Mouse (Mus musculus) CH12.LX (cell line): ENCODE data around the gene Rtbdn. TPM values are rescaled to one million over a fixed set of nuclear protein-coding genes. Genes with fewer than 3 reads are reported as not detected.

Source experiments
- DNase-seq: peaks from one replicate; pipeline ENCODE4 v3.0.0-alpha.2; 2013; ENCODE audit errors: extremely low read depth
- H3K27ac ChIP-seq: 2 replicates; pipeline ENCODE4 v1.5.1; 2012; ENCODE audit warnings: low read depth, mild to moderate bottlenecking, control low read depth, moderate library complexity; ENCODE audit not compliant: insufficient read depth
- H3K27me3 ChIP-seq: replicated peaks from 2 replicates; pipeline ENCODE3; 2012; ENCODE audit warnings: inconsistent platforms
- H3K36me3 ChIP-seq, 2 experiments: replicated peaks in 1 of 2; 2 replicates each; pipeline versions ENCODE3 to v1.6.1; 2012; ENCODE audit warnings: inconsistent platforms in 1 of 2, low read length in 1 of 2, mild to moderate bottlenecking in 1 of 2, mixed read lengths in 1 of 2, moderate library complexity in 1 of 2; ENCODE audit not compliant: control insufficient read depth in 1 of 2, insufficient read depth in 1 of 2
- H3K4me1 ChIP-seq, 2 experiments: 2 replicates each; pipeline ENCODE4 v1.6.1; 2012; ENCODE audit warnings: inconsistent platforms in 1 of 2, moderate library complexity in 1 of 2; ENCODE audit not compliant: insufficient read depth in 2 of 2, control insufficient read depth in 1 of 2
- H3K4me2 ChIP-seq: 2 replicates; pipeline ENCODE4 v1.6.1; 2012; ENCODE audit warnings: low read depth, mild to moderate bottlenecking, control low read depth; ENCODE audit not compliant: poor library complexity, insufficient read depth, severe bottlenecking
- H3K4me3 ChIP-seq, 3 experiments: fragments of 150-350 bp in 1 of 3; sonication (generic) in 1 of 3; replicated peaks in 1 of 3; 2 replicates each; pipeline versions ENCODE3 to v1.5.1; 2011 to 2012; ENCODE audit warnings: low read depth in 2 of 3, low read length in 2 of 3, mild to moderate bottlenecking in 2 of 3, moderate library complexity in 2 of 3, control low read depth in 1 of 3, improper control_type of control experiment in 1 of 3, inconsistent platforms in 1 of 3, mixed read lengths in 1 of 3; ENCODE audit not compliant: poor library complexity in 1 of 3
- H3K79me2 ChIP-seq: replicated peaks from 2 replicates; pipeline ENCODE4 v1.6.1; 2012; ENCODE audit warnings: mild to moderate bottlenecking, moderate library complexity; ENCODE audit not compliant: control insufficient read depth, poor library complexity, insufficient read depth, severe bottlenecking; ENCODE audit errors: extremely low read depth
- H3K9ac ChIP-seq: 2 replicates; pipeline ENCODE4 v1.6.1; 2012; ENCODE audit warnings: low read depth, mild to moderate bottlenecking, control low read depth, moderate library complexity; ENCODE audit not compliant: insufficient read depth
- H3K9me3 ChIP-seq: replicated peaks from 2 replicates; pipeline ENCODE3; 2012; ENCODE audit warnings: low read length, inconsistent platforms, mixed read lengths
- CHD1 ChIP-seq: IDR thresholded peaks from 2 replicates; pipeline ENCODE4 v1.6.1; 2012; ENCODE audit warnings: low read depth, low read length, improper control_type of control experiment, inconsistent platforms
- CTCF ChIP-seq, 2 experiments: IDR thresholded peaks in 1 of 2; conservative IDR thresholded peaks in 1 of 2; 2 replicates each; pipeline ENCODE4 v1.5.1; 2011 to 2012; ENCODE audit warnings: low read depth in 2 of 2, low read length in 2 of 2, improper control_type of control experiment in 1 of 2, inconsistent platforms in 1 of 2, mild to moderate bottlenecking in 1 of 2, moderate library complexity in 1 of 2
- EP300 ChIP-seq: IDR thresholded peaks from 2 replicates; pipeline ENCODE4 v1.6.1; 2011; ENCODE audit warnings: low read length, improper control_type of control experiment
- HCFC1 ChIP-seq: IDR thresholded peaks from 2 replicates; pipeline ENCODE4 v1.6.1; 2012; ENCODE audit warnings: low read depth, mild to moderate bottlenecking, inconsistent platforms, low read length, improper control_type of control experiment
- JUND ChIP-seq: conservative IDR thresholded peaks from 2 replicates; pipeline ENCODE4 v1.6.1; 2011; ENCODE audit warnings: low read depth, low read length, improper control_type of control experiment
- KAT2A ChIP-seq: IDR thresholded peaks from 2 replicates; pipeline ENCODE4 v1.6.1; 2012; ENCODE audit warnings: low read length, improper control_type of control experiment, inconsistent platforms; ENCODE audit not compliant: insufficient replicate concordance
- MAFK ChIP-seq: IDR thresholded peaks from 2 replicates; pipeline ENCODE4 v1.6.1; 2011; ENCODE audit warnings: low read length, improper control_type of control experiment; ENCODE audit not compliant: insufficient replicate concordance
- MAX ChIP-seq: IDR thresholded peaks from 2 replicates; pipeline ENCODE4 v1.6.1; 2011; ENCODE audit warnings: low read length, improper control_type of control experiment
- MAZ ChIP-seq: IDR thresholded peaks from 2 replicates; pipeline ENCODE4 v1.6.1; 2012; ENCODE audit warnings: low read depth, mild to moderate bottlenecking, inconsistent platforms, low read length, improper control_type of control experiment, moderate library complexity
- MEF2A ChIP-seq: IDR thresholded peaks from 2 replicates; pipeline ENCODE4 v1.6.1; 2014; ENCODE audit warnings: low read depth, mild to moderate bottlenecking, inconsistent platforms, low read length, improper control_type of control experiment, borderline replicate concordance
- MXI1 ChIP-seq: IDR thresholded peaks from 2 replicates; pipeline ENCODE4 v1.6.1; 2011; ENCODE audit warnings: mild to moderate bottlenecking, low read depth, low read length, improper control_type of control experiment
- MYC ChIP-seq: IDR thresholded peaks from 2 replicates; pipeline ENCODE4 v1.6.1; 2011; ENCODE audit warnings: low read depth, mild to moderate bottlenecking, improper control_type of control experiment, low read length
- NELFE ChIP-seq: IDR thresholded peaks from 2 replicates; pipeline ENCODE4 v1.6.1; 2011; ENCODE audit warnings: low read depth, low read length, improper control_type of control experiment
- NRF1 ChIP-seq: IDR thresholded peaks from 2 replicates; pipeline ENCODE4 v1.6.1; 2014; ENCODE audit warnings: low read depth, mild to moderate bottlenecking, inconsistent platforms, low read length, improper control_type of control experiment, moderate library complexity
- PAX5 ChIP-seq: IDR thresholded peaks from 2 replicates; pipeline ENCODE4 v1.6.1; 2012; ENCODE audit warnings: low read length, inconsistent platforms, mixed read lengths
- POLR2A ChIP-seq: IDR thresholded peaks from 2 replicates; pipeline ENCODE4 v1.6.1; 2011; ENCODE audit warnings: low read depth, mild to moderate bottlenecking, improper control_type of control experiment, low read length
- RAD21 ChIP-seq: IDR thresholded peaks from 2 replicates; pipeline ENCODE4 v1.6.1; 2011; ENCODE audit warnings: low read depth, mild to moderate bottlenecking, low read length, improper control_type of control experiment, moderate library complexity
- USF2 ChIP-seq: conservative IDR thresholded peaks from 2 replicates; pipeline ENCODE4 v1.6.1; 2011; ENCODE audit warnings: low read depth, low read length, improper control_type of control experiment
- ZC3H11A ChIP-seq: IDR thresholded peaks from 2 replicates; pipeline ENCODE4 v1.6.1; 2012; ENCODE audit warnings: low read depth, mild to moderate bottlenecking, inconsistent platforms, low read length, improper control_type of control experiment
- ZKSCAN1 ChIP-seq: IDR thresholded peaks from 2 replicates; pipeline ENCODE4 v1.6.1; 2012; ENCODE audit warnings: low read depth, inconsistent platforms, low read length, improper control_type of control experiment, borderline replicate concordance
- dilution Hi-C: fragments of 300-500 bp; cut with MboI; formaldehyde crosslinking; loops from 2 replicates; pipeline ENCODE4 v1.14.3; 2020; ENCODE audit warnings: low sequenced_read_pairs; ENCODE audit not compliant: extremely low pct_unique_long_range_greater_than_20kb, extremely low pct_ligation_motif_present
- in situ Hi-C: fragments of 300-500 bp; cut with MboI; formaldehyde crosslinking; loops from 3 replicates; pipeline ENCODE4 v1.14.3; 2019; ENCODE audit warnings: low sequenced_read_pairs, low pct_ligation_motif_present, low pct_unique_long_range_greater_than_20kb, mixed read lengths
- polyA plus RNA-seq: library from polyadenylated mRNA; unstranded; fragments of >175 nt; gene quantifications from 2 replicates; pipeline ENCODE4 v1.2.1, GENCODE M21; 2012; ENCODE audit warnings: low read depth; ENCODE audit not compliant: insufficient read length
- total RNA-seq, 2 experiments: library from RNA; depleted of rRNA; stranded (reverse); fragments of 300-350 nt in 1 of 2; fragments of >200 nt in 1 of 2; gene quantifications; 2 replicates each; pipeline ENCODE4 v1.2.3; 2012 to 2014

Rtbdn gene
- total and polyA plus RNA-seq, 3 experiments: 0.21 to 1.8 TPM; not detected in 1

DNA sequence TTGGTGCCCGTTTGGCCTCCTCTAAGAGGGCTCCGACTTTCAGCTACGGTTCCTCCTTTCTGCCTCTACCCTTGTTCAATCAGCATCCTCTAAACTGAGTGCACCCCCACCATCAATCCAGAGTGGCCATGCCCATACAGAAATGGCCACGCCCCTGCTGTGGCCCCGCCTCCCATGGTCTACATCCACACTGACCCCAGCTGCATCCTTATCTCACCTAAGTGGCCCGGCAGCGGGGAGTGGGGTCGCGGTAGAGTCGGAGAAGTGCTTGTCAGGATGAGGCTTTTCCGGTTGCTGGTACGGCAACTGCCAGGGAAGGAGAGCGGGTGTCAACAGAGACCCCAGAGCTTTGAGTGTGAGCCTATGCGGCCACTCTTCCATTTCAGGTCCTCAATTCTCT is 11.3 kb upstream of the Rtbdn start:
- in situ Hi-C loops: no loop called here
- peaks cover 77% of the 10 kb centered on the region for H3K27me3 ChIP-seq

GRCm38 (mm10) chr8:84936041-84936961 is 10.5 kb upstream of the Rtbdn start:
- Histone ChIP-seq H3K4me1 (peaks cover 21 to 22% of the 10 kb centered on the region in 2 experiments), H3K79me2 (no peaks in the 10 kb centered on the region), H3K27ac (no peak overlapping the region), H3K27me3 (peaks cover 79% of the 10 kb centered on the region), H3K4me3 (no peak overlapping the region), H3K36me3 (no peaks in the 10 kb centered on the region), H3K4me2 (peak overlapping the region; percentile 90; the same call in 1 of the 2 replicates), H3K9me3 (no peaks in the 10 kb centered on the region), H3K9ac (no peak overlapping the region)
- in situ Hi-C loops: no loop called here
- dilution Hi-C loops: no loop called here
- no peak for DNase-seq
- no peak for TF ChIP-seq NRF1
- no peak for TF ChIP-seq MAFK
- TF ChIP-seq PAX5: no peak
- no peak for TF ChIP-seq MEF2A
- TF ChIP-seq CHD1: no peak
- no peak for TF ChIP-seq USF2
- no peak for TF ChIP-seq CTCF (conservative IDR thresholded peaks at IDR 0.05 in 1 of 2, IDR thresholded peaks at IDR 0.05 in 1 of 2; ENCODE audit: low read depth in 2 of 2, low read length in 2 of 2)
- TF ChIP-seq JUND: no peak
- TF ChIP-seq RAD21: no peak
- no peak for TF ChIP-seq POLR2A
- TF ChIP-seq HCFC1: no peak
- TF ChIP-seq ZC3H11A: no peak
- no peak for TF ChIP-seq MYC
- no peak for TF ChIP-seq MAZ

More for the DNA sequence above, 11.3 kb upstream of the Rtbdn start:
- no peaks in the 10 kb centered on the region for H3K36me3 ChIP-seq
- no peak for TF ChIP-seq NELFE
- no peak for TF ChIP-seq ZKSCAN1
- no peak for TF ChIP-seq MXI1
- TF ChIP-seq KAT2A: no peak
- no peak for TF ChIP-seq MAX
- TF ChIP-seq EP300: no peak
- DNase-seq: no peak
- H3K4me1 ChIP-seq: peaks cover 21 to 22% of the 10 kb centered on the region in 2 experiments
- no peak overlapping the region for H3K9ac ChIP-seq
- H3K4me3 ChIP-seq: no peak overlapping the region
- H3K4me2 ChIP-seq: 0 out of 2 replicates have a peak overlapping the region, but pooled peaks have one; percentile 54
- H3K27ac ChIP-seq: no peak overlapping the region
- H3K9me3 ChIP-seq: no peaks in the 10 kb centered on the region
- dilution Hi-C loops: no loop called here
- no peaks in the 10 kb centered on the region for H3K79me2 ChIP-seq
